Mouse (Mus musculus): ENCODE data around the gene Col15a1.

Gene Col15a1

GRCm38 (mm10) chr4:47207969-47208420, at the start of gene Col15a1:
Gene Col15a1 (plus strand): TSS chr4:47208161.
- no peak for DNase-seq (ENCODE audit: low spot score)

- DNase-seq (ENCODE audit: low spot score) = no peak
Observed at GRCm38 (mm10) chr4:47161103-47161755, 46.7 kb upstream of the Col15a1 start.

GRCm38 (mm10) chr4:47161756-47162587, 46.0 kb upstream of the Col15a1 start:
- no peak for DNase-seq (ENCODE audit: low spot score)

- no peak for DNase-seq (ENCODE audit: low spot score)
Observed at GRCm38 (mm10) chr4:47172314-47172713, 35.6 kb upstream of the Col15a1 start.

- no peak for DNase-seq (ENCODE audit: low spot score)
Observed at GRCm38 (mm10) chr4:47177101-47177500, 30.9 kb upstream of the Col15a1 start.

GRCm38 (mm10) chr4:47178261-47178961, 29.6 kb upstream of the Col15a1 start:
- DNase-seq (ENCODE audit: low spot score) = no peak

GRCm38 (mm10) chr4:47179535-47179934, 28.4 kb upstream of the Col15a1 start:
- DNase-seq (ENCODE audit: low spot score) = no peak

- no peak for DNase-seq (ENCODE audit: low spot score)
Observed at GRCm38 (mm10) chr4:47184058-47184661, 23.8 kb upstream of the Col15a1 start.

GRCm38 (mm10) chr4:47186514-47186913, 21.4 kb upstream of the Col15a1 start:
- no peak for DNase-seq (ENCODE audit: low spot score)

- DNase-seq (ENCODE audit: low spot score) = no peak
Observed at GRCm38 (mm10) chr4:47196173-47196572, 11.8 kb upstream of the Col15a1 start.

- DNase-seq (ENCODE audit: low spot score) = no peak
Observed at GRCm38 (mm10) chr4:47203643-47204042, 4.3 kb upstream of the Col15a1 start.

- DNase-seq (ENCODE audit: low spot score) = no peak
Observed at GRCm38 (mm10) chr4:47205846-47206245, 2.1 kb upstream of the Col15a1 start.

GRCm38 (mm10) chr4:47208421-47208991, 545 bp downstream of the Col15a1 start:
- no peak for DNase-seq (ENCODE audit: low spot score)

GRCm38 (mm10) chr4:47209466-47209865, 1.5 kb downstream of the Col15a1 start:
- DNase-seq (ENCODE audit: low spot score) = no peak

- no peak for DNase-seq (ENCODE audit: low spot score)
Observed at GRCm38 (mm10) chr4:47218828-47219227, 10.9 kb downstream of the Col15a1 start.

- DNase-seq (ENCODE audit: low spot score) = no peak
Observed at GRCm38 (mm10) chr4:47219393-47219792, 11.4 kb downstream of the Col15a1 start.

GRCm38 (mm10) chr4:47220544-47220943, 12.6 kb downstream of the Col15a1 start:
- DNase-seq (ENCODE audit: low spot score) = no peak

GRCm38 (mm10) chr4:47222146-47222545, 14.2 kb downstream of the Col15a1 start:
- DNase-seq (ENCODE audit: low spot score) = no peak

- DNase-seq (ENCODE audit: low spot score) = no peak
Observed at GRCm38 (mm10) chr4:47225920-47226319, 18.0 kb downstream of the Col15a1 start.

- no peak for DNase-seq (ENCODE audit: low spot score)
Observed at GRCm38 (mm10) chr4:47227101-47227500, 19.1 kb downstream of the Col15a1 start.

- no peak for DNase-seq (ENCODE audit: low spot score)
Observed at GRCm38 (mm10) chr4:47227756-47228155, 19.8 kb downstream of the Col15a1 start.

GRCm38 (mm10) chr4:47228945-47229344, 21.0 kb downstream of the Col15a1 start:
- DNase-seq (ENCODE audit: low spot score) = no peak

All from urinary bladder, postnatal 10 days (tissue).